Mouse (Mus musculus): ENCODE data around the gene Cdh8. TPM values are rescaled to one million over a fixed set of nuclear protein-coding genes. Genes with fewer than 3 reads are reported as not detected.

Cdh8 gene
- total RNA-seq (2021), result not detected
- long read RNA-seq, experiment 1, result 0 reads
- long read RNA-seq, experiment 2, result 0 reads

DNA sequence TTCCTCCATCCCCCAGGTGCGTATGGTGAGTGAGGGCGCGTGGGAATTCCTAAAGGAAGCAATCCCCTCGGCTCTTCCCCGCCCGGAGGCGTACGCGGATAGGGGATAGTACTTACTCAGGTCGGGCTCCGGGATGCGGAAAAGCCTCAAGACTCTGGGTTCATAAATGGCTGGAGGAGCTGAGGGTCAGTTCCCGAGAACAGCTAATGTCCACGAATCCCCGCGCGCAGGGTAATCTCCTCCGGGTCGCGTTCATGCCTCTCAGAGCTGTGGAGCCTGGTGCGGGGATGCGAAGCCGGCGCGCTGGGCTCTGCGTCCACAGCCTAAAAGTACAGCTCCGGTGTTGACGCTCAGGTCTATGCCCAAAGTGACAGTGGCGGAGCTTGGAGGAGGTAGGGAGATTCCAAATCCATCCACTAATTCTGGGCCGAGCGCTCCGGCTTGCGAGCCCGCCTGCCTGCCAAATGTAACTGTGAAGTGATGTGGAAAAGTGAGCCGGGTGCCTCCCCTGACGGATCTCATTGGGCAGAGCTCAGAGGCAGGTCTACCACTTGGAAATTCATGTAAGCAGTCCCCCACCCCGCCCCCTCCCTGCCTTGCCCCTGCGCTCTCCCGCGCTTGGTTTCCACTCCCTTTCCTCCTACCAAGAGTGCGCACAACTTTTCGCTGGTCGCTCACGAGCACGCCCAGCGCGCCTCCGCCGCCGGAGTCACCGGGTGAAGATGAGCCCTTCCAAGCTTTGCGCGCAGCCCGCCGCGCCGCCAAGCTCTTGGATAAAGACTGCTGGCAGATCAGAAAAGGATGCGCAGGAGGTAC lies at the start of gene Cdh8:
Cdh8 (minus strand) TSS at position 506 of the 816 bp plus-strand sequence.
- DNase-seq, result no peak
- intact Hi-C loops (cut with DNase I), result no loop called here

DNA sequence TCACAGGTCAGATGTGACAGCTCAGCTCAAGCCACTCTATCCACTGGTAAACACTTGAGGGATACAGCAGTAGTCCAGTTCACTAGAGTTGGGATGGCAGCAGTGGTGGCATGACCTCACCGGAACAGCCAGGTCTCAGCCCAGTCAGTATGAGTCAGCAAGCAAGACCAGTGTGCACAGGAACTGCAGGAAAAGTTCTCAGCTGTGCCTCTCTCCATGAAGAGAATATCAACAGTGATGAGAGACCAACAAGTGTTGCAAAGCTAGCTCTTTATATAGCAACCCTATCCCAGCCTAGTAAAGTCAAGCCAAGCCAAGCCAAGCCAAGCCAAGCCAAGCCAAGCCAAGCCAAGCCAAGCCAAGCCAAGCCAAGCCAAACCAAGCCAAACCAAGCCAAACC lies 30.2 kb upstream of the Cdh8 start:
- DNase-seq, result no peak
- intact Hi-C loops (cut with DNase I), result no loop called here

DNA sequence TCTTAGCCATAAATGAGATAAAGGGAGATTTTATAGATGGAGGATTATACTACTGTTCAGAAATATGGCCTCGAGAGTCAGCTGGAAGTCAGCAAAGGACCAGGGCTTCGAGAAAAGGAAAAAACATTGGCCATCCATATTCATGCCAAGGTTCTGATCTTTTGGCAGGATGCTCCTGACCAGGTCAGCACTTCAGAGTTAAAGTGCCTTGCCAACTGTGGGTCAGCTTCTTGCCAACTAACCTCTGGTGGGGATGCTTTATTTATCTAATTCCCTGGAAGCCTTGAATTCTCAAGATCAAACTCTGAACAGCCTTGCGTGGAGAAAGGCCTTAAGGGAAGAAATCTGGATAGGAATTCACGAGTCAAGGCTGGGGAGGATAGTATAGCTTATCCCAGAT lies 9.6 kb upstream of the Cdh8 start:
- no peak for DNase-seq
- intact Hi-C loops (cut with DNase I), result no loop called here

GRCm38 (mm10) chr8:99421516-99421915 lies 5.2 kb upstream of the Cdh8 start:
- intact Hi-C loops (cut with DNase I), result no loop called here

DNA sequence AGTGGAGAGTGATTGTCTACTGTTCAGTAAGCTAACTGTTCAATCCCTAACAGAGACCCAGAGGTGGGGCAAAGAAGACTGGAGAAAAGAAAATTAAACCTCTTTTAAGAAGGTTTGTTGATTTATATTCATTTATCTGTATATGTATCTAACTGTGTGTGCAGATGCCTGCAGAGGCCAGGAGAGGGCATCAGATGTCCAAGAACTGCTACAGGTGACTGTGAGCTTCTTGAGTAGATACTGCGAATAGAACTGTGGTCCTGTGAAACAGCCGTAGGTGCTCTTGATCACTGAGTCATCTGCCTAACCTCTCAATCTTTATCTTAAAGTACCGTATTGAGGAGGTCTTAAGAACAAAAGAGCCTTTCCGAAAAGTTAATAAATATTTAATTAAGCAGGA lies 3.5 kb upstream of the Cdh8 start:
- intact Hi-C loops (cut with DNase I), result no loop called here
- DNase-seq, result no peak

More at GRCm38 (mm10) chr8:99421516-99421915, 5.2 kb upstream of the Cdh8 start:
- no peak for DNase-seq

GRCm38 (mm10) chr8:99417456-99417855 lies 1.2 kb upstream of the Cdh8 start:
- no peak for DNase-seq
- intact Hi-C loops (cut with DNase I), result no loop called here

DNA sequence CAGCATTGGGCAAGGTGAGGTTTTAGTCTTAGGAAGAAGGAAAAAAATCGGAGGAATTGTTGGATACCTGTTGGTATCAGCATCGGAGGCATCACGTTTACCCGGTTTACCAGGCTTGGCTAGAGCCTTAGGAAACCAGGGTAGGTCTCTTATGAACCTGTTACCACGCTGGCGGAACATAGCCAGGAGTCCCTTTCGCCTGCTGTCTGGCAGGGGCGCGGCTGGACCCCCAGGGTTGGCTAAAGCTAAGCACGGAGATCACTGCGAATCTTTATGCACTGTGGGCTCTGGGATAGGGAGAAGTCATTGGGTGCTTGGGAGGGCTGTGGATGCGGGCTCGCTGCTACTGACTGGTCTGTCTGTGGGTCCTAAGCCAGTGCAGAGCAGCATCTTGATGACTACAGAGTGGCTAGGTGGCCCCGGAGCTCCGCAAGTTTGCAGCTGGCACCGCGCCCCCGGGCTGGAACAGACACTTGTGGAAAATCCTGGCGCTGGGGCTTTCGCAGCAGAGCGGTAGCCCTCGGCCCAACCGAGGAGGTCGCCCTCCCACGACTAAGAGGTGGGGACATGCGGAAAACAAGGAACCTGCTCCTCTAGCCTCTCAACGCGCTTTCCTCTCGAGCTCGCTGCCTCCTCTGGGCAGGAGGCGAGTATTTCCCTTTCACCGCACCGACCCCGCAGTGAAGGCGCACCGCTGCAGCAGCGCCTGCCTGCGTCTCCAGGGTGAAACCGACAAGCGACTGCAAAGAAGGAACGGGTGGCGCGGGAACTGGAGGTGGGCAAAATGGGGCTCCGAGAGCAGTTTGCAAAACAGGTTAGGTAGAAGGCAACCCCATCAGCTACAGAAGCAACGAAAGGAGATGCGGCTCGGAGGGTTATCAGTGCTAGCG lies 950 bp downstream of the Cdh8 start:
- DNase-seq, result no peak
- intact Hi-C loops (cut with DNase I), result no loop called here

GRCm38 (mm10) chr8:99414483-99414921 lies 1.8 kb downstream of the Cdh8 start:
- intact Hi-C loops (cut with DNase I), result no loop called here
- no peak for DNase-seq

DNA sequence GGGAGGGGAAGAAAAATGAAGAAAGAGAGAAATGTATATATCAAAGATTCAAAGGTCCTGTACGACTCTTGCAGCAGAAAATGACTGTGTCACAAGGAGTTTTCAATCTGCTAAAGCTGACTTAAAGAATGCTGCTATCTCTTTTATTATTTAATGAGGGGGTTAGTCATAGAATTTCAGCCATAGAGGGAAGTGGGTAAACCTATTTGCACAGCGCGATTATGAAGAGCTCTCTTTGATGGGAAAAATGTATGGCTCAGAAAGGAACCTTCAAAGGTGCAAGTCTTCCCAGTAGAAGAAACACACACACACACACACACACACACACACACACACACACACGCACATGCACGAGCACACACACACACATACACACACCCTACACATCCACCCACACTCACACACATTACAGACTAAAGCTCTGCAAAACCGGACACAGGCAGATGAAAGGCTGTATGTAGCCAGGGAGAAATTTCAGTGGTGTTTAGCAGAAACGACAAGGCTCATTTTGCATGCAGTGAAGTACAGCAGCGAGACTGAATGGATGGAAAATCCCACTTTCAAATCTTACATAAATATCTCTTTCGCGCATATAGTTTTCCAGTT lies 2.3 kb downstream of the Cdh8 start:
- intact Hi-C loops (cut with DNase I), result no loop called here

GRCm38 (mm10) chr8:99393908-99394307 lies 22.4 kb downstream of the Cdh8 start:
- DNase-seq, result no peak
- intact Hi-C loops (cut with DNase I), result no loop called here

More for the DNA sequence above, 2.3 kb downstream of the Cdh8 start:
- no peak for DNase-seq

- intact Hi-C loops (cut with DNase I), result no loop called here
- DNase-seq, result no peak
Observed at GRCm38 (mm10) chr8:99370104-99370503, 46.2 kb downstream of the Cdh8 start.

DNA sequence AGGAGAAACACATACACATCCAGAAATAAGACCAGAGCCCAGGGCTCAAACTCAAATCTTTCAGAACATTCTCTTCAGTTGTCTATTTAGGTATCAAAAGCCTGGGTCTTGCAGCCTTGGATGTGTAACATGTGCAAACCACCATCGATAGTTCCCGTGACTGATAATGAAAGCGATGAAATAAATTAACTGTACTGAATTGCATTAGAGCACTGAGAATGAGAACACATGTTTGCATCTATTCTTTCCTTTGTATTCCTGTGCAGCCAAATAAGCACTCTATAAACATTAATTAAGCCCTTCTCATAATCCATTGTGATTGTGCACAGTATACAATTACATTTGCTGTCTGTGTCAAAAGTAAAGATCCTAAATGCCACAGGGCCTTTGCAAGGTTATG lies 47.1 kb downstream of the Cdh8 start:
- no peak for DNase-seq
- intact Hi-C loops (cut with DNase I), result no loop called here

- no peak for DNase-seq
- intact Hi-C loops (cut with DNase I), result no loop called here
Observed at GRCm38 (mm10) chr8:99368449-99368848, 47.8 kb downstream of the Cdh8 start.

DNA sequence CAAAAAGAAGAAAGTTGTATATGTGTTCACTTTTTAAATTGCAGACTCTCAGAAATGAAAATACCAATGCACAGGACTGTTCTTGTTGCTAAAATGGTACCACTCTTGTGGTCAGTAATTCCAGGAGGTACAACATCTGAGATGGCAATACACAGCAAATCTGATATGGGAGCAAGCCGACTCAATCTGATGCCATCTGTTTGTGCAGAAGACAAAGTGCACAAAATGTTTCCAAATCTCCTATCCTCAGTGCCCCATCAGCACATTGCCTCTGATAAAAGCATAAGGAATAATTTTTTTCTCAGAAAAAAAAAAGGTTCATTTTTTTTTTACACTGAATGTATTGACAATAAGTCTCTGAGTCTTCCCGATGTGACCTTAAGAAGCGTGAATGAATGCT lies 62.3 kb downstream of the Cdh8 start:
- DNase-seq, result no peak
- intact Hi-C loops (cut with DNase I), result no loop called here

GRCm38 (mm10) chr8:99353221-99353620 lies 63.0 kb downstream of the Cdh8 start:
- DNase-seq, result no peak
- intact Hi-C loops (cut with DNase I), result no loop called here

DNA sequence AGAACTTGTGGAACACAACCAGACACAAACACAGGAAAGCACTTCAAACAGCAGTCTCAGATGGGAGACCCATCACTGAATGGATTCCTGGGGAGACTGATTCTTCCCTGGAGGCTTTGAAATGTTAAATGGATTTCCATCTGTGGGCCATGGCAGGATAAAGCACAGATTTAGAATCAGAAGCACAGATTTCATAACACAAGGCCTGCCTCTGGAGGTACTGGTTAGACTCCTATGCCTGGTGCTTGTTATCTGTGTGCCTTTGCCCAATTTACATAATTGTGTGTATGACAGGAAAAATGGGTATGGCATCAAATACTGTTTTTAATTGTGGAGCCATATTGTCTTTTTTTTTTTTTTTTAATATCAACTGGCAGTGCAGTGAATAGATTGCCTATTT lies 66.8 kb downstream of the Cdh8 start:
- intact Hi-C loops (cut with DNase I), result no loop called here
- no peak for DNase-seq

- intact Hi-C loops (cut with DNase I), result no loop called here
Observed at GRCm38 (mm10) chr8:99348618-99349017, 67.7 kb downstream of the Cdh8 start.

GRCm38 (mm10) chr8:99339310-99339709 lies 77.0 kb downstream of the Cdh8 start:
- intact Hi-C loops (cut with DNase I), result no loop called here
- no peak for DNase-seq

More at GRCm38 (mm10) chr8:99348618-99349017, 67.7 kb downstream of the Cdh8 start:
- no peak for DNase-seq

GRCm38 (mm10) chr8:99327559-99327958 lies 88.7 kb downstream of the Cdh8 start:
- DNase-seq, result no peak

GRCm38 (mm10) chr8:99314561-99314960 lies 101.7 kb downstream of the Cdh8 start:
- intact Hi-C loops (cut with DNase I), result no loop called here
- DNase-seq, result no peak

More at GRCm38 (mm10) chr8:99327559-99327958, 88.7 kb downstream of the Cdh8 start:
- intact Hi-C loops (cut with DNase I), result no loop called here

- intact Hi-C loops (cut with DNase I), result no loop called here
- DNase-seq, result no peak
Observed at GRCm38 (mm10) chr8:99304184-99304583, 112.1 kb downstream of the Cdh8 start.

All from gastrocnemius, postnatal 36 days (tissue).